Mouse (Mus musculus): ENCODE data around the gene Jund.

The Jund gene

DNA sequence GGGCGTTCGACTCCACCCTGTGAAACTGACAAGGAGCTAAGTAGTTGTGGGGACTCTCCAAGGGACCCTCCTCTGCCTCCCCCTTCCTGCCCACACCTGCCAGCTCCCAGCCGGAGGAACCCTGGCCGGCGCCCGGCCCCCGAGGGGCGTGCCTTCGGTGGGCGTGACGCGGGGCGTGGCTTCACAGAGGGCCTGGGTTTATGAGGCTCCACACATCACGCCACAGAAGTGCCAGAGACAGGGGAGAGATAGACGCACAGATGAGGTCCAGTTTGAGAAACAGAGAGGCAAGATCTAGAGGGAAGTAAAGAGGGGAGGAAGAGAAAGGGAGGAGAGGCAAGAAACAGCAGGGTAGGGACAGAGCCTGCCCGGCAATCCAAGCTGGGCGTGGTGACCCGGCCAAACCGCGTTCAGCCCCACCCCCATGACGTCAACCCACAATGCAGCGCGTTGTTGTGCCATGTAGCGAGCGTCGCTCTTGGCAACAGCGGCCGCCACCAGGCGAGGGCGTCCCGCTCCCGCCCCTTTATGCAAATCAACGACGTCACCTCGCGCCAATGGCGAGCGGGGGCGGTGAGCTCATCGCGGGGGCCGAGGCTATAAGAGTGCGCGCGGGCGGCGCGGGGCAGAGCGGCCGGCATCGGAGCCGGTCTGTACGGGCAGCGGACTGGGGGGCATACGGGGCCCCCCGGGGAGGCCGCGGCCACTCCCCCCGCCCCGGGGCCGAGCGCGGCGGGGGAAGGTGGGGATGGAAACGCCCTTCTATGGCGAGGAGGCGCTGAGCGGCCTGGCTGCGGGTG, at the start of gene Jund:
Gene Jund, plus strand, starts transcription at position 640 of the 800 bp plus-strand sequence.
- CTCF ChIA-PET = interaction anchor here in 3 of 4 experiments (0.5 to 7.5 kb wide), 28 partner anchors 18 to 743 kb away, joined by 3 to 93 read pairs (median 4); partner anchors contain the start of genes Lsm4 (in 2 of the 3), Arrdc2 (in 1 of the 3) and Gm3336 (in 1 of the 3)
- POLR2A ChIA-PET = interaction anchor here (0.5 to 24.5 kb wide), 289 partner anchors 10 to 1635 kb away, joined by 3 to 1467 read pairs (median 5); partner anchors contain the start of genes Arrdc2 (in 4 of the 4), Lsm4 (in 4 of the 4), Ell (in 3 of the 4) and Fkbp8 (in 3 of the 4)

DNA sequence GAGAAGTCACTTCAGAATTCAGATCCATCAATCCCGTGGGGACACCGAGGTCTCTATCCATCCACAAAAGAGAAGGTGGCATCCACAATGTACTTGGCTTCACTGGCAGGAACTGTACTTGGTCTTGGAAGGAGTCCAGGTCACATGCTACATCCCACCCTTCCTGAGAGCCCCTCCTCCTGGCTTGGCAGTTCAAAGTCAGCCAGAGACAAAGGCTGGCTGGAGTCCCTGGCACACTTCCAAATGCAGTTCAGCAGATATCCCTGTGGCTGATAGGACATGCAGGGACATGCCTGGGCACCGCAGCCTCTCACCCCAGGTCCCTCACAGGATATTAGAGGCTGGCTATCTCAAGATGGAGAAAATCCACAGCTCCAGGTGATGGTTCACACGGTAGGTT, 49.4 kb upstream of the Jund start:
- POLR2A ChIA-PET = interaction anchor here in 3 of 4 experiments (0.6 to 32.6 kb wide), 45 partner anchors 2 to 717 kb away, joined by 3 to 1017 read pairs (median 6); partner anchors contain the start of genes Gdf15 (in 3 of the 3), Jund (in 3 of the 3), Lsm4 (in 3 of the 3) and Pgpep1 (in 3 of the 3)
- CTCF ChIA-PET = interaction anchor here in 2 of 4 experiments (0.6 to 21.5 kb wide), 9 partner anchors 18 to 241 kb away, joined by 3 to 206 read pairs (median 5); partner anchors contain the start of genes Lsm4 (in 1 of the 2) and Ssbp4 (in 1 of the 2)

DNA sequence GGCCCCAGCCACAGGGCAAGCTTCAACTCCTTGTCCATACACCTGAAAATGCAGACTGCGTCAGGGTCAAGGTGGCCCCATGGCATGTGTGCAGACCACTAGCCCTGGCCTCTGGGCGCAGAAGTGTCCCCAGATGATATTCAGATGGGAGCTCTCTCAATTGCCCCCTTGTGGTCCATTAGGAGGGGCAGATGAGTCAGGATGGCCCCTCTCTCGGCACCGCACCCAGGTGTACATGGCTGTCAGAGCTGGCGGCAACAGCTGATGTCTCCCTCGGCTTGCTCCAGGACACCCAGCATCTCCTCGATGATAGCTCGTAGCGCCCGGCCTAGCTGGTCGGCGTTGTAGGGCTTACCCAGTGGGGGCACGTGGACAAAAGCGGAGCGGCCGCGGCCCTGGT, 48.4 kb upstream of the Jund start:
- POLR2A ChIA-PET = interaction anchor here (0.6 to 32.6 kb wide), 65 partner anchors 3 to 716 kb away, joined by 3 to 1017 read pairs (median 5); partner anchors contain the start of genes Arrdc2 (in 3 of the 4), Gdf15 (in 3 of the 4), Jund (in 3 of the 4) and Lsm4 (in 3 of the 4)
- CTCF ChIA-PET = interaction anchor here (0.5 to 21.5 kb wide), 24 partner anchors 9 to 1035 kb away, joined by 3 to 206 read pairs (median 4); partner anchors contain the start of genes Lsm4 (in 2 of the 4) and Pgpep1 (in 1 of the 4)

DNA sequence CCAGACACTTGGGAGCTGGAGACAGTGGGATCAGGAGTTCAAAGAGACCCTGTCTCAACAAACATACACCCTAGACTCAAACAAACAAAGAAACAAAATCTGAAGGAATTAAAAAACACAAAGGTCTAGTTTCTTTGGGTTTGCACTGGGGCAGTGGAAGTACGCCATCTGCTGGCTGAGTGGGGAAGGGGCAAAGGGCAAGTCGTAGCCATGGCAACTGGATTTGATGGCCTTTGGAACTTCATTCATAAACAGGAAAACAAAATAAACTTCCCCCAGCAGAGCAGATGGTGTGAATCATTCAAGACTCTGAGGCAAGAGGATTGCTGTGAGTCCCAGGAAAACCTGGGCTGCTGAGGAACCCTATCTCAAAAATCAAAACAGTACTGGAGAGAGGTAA, 45.5 kb upstream of the Jund start:
- CTCF ChIA-PET = interaction anchor here (0.5 to 21.5 kb wide), 11 partner anchors 10 to 367 kb away, joined by 3 to 206 read pairs (median 5); partner anchors contain the start of gene Lsm4 (in 1 of the 4)
- POLR2A ChIA-PET = interaction anchor here (0.6 to 27.2 kb wide), 13 partner anchors 15 to 920 kb away, joined by 3 to 1017 read pairs (median 6); partner anchors contain the start of genes Gdf15 (in 2 of the 4), Jund (in 2 of the 4), Lsm4 (in 2 of the 4) and Ssbp4 (in 2 of the 4)

DNA sequence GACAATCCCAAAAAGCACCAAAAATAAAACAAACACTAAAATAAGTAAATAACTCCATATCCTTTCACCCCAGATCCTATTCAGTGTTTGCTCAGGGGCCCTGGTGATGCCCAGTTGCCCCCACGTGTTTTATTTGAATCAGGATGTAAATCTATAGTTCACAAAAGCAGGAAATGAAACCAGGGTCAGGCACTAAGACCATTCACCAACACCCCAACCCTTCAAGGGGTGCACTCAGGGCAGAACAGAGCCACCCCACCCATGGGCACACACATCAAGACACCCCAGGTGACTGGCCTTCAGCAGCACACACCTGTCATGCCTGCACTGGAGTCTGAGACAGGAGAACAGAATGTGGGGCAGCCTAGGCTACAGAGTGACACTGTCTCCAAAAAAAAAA, 44.6 kb upstream of the Jund start:
- POLR2A ChIA-PET = interaction anchor here (0.6 to 27.2 kb wide), 18 partner anchors 13 to 1483 kb away, joined by 3 to 1017 read pairs (median 4); partner anchors contain the start of genes Jund (in 2 of the 4), Lsm4 (in 2 of the 4), Ssbp4 (in 2 of the 4) and Gdf15 (in 1 of the 4)

DNA sequence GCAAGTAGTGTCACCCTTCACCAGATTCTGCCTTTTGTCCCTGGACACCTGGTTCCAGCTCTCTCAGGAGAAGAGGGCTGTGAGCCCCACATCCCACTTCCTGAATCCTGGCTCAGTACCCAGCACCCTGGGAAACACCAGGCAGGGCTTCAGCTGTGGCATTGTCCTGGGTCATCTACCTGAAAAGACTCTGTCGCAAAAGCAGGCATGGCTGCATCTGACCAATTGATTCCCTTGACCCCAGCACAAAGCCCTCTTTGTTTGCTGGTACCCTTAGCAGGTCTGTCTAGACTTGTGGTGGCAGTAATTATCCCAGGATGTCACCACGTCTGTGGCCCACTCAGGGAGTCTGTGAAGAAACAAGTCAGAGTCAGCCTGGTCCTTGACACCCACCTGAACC, 43.3 kb upstream of the Jund start:
- POLR2A ChIA-PET = interaction anchor here in 3 of 4 experiments (0.9 to 27.2 kb wide), 11 partner anchors 7 to 137 kb away, joined by 3 to 1017 read pairs (median 38); partner anchors contain the start of genes Jund (in 2 of the 3), Lsm4 (in 2 of the 3) and Gdf15 (in 1 of the 3)
- CTCF ChIA-PET = interaction anchor here in 1 of 4 experiments (1.0 to 21.5 kb wide), 3 partner anchors 11 to 44 kb away, joined by 4 to 206 read pairs (median 7); no protein-coding TSS in a partner anchor

More for the DNA sequence above, 44.6 kb upstream of the Jund start:
- CTCF ChIA-PET = interaction anchor here in 2 of 4 experiments (0.6 to 21.5 kb wide), 6 partner anchors 11 to 42 kb away, joined by 5 to 206 read pairs (median 6); partner anchors contain the start of gene Lsm4 (in 1 of the 2)

DNA sequence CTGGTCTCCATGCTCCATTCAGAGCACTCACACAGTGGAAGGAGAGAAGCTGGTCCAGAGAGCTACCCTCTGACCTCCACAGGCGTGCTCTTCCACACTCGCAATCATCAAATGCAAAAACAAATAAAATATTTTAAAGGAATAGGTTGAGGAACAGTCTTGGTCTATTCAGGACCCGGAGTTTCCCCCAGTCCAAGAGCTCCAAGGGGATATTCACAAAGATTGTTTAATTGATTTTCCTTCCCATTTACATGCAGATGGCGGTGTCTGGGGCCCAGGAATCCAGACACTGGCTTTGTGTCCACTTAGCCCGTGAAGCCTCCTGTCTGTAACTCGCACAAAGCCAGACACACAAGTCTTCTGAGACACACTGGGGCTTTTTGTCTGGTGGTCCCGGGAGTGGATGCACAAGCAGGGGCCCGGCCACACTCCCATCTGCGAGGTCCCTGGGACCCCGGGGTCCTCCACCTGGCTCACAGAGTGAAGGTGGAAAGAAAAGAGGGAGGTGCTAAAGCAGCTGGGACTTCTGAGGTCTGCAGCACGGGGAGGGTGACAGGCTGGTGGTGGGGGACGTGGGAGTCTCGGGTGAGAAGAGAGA, 42.5 kb upstream of the Jund start:
- ChIA-PET POLR2A (interaction anchor here (0.5 to 27.2 kb wide), 20 partner anchors 8 to 183 kb away, joined by 3 to 1017 read pairs (median 9); partner anchors contain the start of genes Jund (in 3 of the 4), Lsm4 (in 3 of the 4), Arrdc2 (in 1 of the 4) and Gdf15 (in 1 of the 4)), CTCF (interaction anchor here in 3 of 4 experiments (0.6 to 21.5 kb wide), 5 partner anchors 10 to 46 kb away, joined by 3 to 206 read pairs (median 12); no protein-coding TSS in a partner anchor)

DNA sequence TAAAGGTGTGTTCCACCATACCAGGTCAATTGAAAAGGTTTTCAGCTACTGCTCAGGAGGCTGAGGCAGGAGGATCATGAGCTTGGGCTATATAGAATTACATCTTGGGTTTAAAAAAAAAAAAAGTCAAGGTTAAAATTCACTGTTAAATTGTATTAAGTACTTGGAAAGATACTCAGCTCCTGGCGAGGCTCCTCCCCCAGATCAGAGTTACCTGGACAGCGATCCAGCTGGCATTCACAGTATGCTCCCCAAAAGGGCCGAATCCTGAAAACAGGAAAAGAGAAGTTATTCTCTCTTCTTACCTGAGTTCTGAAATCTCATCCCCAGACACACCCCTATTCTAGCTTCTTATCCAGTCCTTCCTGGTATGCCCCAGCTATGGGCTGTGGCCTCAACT, 41.5 kb upstream of the Jund start:
- CTCF ChIA-PET = interaction anchor here in 3 of 4 experiments (0.7 to 21.5 kb wide), 7 partner anchors 14 to 76 kb away, joined by 3 to 206 read pairs (median 4); partner anchors contain the start of gene Lsm4 (in 1 of the 3)
- POLR2A ChIA-PET = interaction anchor here in 3 of 4 experiments (1.0 to 27.2 kb wide), 21 partner anchors 9 to 182 kb away, joined by 3 to 1017 read pairs (median 6); partner anchors contain the start of genes Jund (in 3 of the 3), Lsm4 (in 3 of the 3), Gdf15 (in 2 of the 3) and Arrdc2 (in 1 of the 3)

DNA sequence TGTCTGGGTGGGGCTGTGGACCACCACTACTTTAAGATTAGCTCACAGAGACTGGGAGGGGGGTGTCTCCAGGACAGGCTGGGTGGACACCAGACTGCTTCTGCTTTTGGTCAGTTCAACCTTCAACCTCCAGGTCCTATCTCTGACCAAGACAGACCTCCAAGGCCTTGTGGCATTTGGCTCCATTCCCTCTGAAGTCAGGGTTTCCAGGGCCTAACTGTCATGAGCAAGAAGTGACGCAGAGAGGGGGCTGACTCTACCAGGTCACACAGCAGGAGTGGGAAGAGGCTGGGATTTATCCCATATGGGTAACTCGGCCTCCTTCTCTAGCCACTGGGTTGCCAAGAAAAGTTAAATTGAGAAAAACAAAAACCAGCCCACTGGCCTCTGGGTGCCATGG, 41.0 kb upstream of the Jund start:
- POLR2A ChIA-PET = interaction anchor here in 3 of 4 experiments (0.6 to 27.2 kb wide), 20 partner anchors 9 to 181 kb away, joined by 3 to 1017 read pairs (median 10); partner anchors contain the start of genes Jund (in 3 of the 3), Lsm4 (in 3 of the 3), Gdf15 (in 2 of the 3) and Ssbp4 (in 2 of the 3)
- CTCF ChIA-PET = interaction anchor here in 2 of 4 experiments (0.7 to 21.5 kb wide), 5 partner anchors 14 to 75 kb away, joined by 3 to 206 read pairs (median 5); partner anchors contain the start of gene Lsm4 (in 1 of the 2)

DNA sequence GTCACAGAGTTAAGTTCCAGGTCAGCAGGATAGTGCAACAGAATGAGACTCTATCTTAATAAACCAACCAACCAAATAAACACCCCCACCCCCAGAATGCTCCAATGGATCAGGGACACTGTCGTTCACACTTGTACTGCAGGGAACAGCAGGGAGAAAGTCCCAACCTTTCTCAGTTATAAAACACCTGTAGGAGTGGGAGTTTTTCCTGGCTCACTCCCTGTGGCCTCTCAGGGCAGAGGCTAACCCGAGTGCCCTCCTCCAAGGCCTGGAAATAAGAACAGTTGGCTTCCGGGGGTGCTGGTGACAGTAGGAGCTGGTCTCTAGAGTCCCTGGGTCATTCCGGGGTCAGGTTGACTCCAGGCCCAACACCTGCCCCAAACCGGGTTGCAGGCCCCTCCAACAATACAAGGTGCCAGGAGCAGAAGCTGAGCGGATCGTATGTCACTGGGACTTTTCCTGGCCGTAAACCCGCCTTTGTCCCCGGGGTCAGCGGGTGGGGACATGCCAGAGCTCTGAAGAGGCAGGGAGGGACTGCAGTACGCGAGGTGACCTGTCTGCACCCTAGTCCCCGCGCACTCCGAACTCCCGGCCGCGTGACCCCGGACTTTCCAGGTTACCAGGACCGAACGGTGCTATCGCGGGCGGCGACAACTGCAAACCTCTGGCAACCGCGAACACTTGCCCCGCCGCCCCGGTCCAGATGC, 39.7 kb upstream of the Jund start:
- POLR2A ChIA-PET = interaction anchor here in 3 of 4 experiments (0.6 to 27.2 kb wide), 90 partner anchors 9 to 944 kb away, joined by 3 to 1017 read pairs (median 5); partner anchors contain the start of genes Jund (in 3 of the 3), Lsm4 (in 3 of the 3), Gm3336 (in 2 of the 3) and Lrrc25 (in 2 of the 3)
- CTCF ChIA-PET = interaction anchor here in 3 of 4 experiments (0.6 to 2.8 kb wide), 16 partner anchors 8 to 198 kb away, joined by 3 to 17 read pairs (median 4); partner anchors contain the start of genes Arrdc2 (in 1 of the 3) and Lsm4 (in 1 of the 3)

DNA sequence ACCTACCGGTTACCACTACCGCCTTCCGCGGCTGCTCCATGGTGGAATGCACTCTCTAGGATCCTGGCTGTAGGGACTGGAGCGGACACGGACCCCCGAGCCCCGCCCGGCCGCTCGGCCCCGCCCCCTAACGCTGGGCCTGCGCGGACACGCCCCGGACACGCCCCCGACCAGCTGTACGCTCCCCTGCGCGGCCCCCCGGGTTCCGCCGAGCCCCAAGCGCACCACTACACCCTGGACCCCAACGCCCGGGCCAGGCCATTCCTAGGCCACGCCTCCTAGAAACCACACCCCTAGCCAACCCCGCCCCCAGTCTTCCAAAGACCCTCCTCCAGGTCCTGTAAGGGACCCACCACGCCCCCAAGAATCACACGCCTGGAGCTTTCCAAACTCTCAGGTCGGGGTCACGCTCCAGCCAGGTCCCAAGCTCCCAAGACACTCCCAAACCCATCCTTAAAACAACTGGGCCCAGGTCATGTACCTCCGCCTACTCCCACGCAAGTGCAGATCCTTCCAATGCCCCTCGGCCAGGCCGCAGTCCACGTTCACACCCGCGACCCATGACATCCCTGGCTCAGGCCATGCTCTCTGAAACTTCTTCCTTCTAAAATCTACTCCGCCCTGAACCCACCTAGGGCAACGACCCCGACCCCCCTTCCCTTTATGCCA, 39.0 kb upstream of the Jund start:
- POLR2A ChIA-PET = interaction anchor here (0.5 to 27.2 kb wide), 102 partner anchors 9 to 1657 kb away, joined by 3 to 1017 read pairs (median 5); partner anchors contain the start of genes Jund (in 3 of the 4), Lsm4 (in 3 of the 4), Gm3336 (in 2 of the 4) and Lrrc25 (in 2 of the 4)
- CTCF ChIA-PET = interaction anchor here (0.6 to 2.8 kb wide), 24 partner anchors 9 to 288 kb away, joined by 3 to 17 read pairs (median 4); partner anchors contain the start of genes Arrdc2 (in 1 of the 4) and Lsm4 (in 1 of the 4)

DNA sequence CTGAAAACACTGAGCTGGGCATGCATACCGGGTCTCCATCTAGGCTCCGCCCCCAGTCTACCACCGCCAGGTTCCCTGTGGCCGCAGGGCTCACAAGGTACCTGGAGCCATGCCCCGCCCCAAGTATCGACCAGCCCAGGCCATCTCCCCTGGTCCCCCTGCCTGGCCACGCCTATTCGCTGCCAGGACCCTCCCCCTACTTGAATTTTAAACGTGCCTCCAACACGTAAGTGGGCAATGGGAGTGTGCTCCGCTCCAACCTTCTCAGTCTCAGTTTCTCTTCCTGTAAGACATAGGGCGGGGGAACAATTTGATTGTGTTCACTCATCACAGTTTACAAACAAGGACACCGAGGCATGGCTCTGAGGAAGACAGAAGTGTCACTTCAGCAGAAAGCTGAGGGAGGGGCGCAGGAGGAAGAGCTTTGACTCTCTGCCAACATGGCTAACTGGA, 38.5 kb upstream of the Jund start, which contains the start of gene Pgpep1:
Gene Pgpep1, minus strand, starts transcription at position 116 of the 453 bp plus-strand sequence.
- CTCF ChIA-PET = interaction anchor here in 3 of 4 experiments (0.6 to 2.8 kb wide), 20 partner anchors 8 to 289 kb away, joined by 3 to 17 read pairs (median 4); partner anchors contain the start of gene Lsm4 (in 1 of the 3)
- POLR2A ChIA-PET = interaction anchor here (0.5 to 27.2 kb wide), 92 partner anchors 8 to 1656 kb away, joined by 3 to 1017 read pairs (median 5); partner anchors contain the start of genes Jund (in 3 of the 4), Lsm4 (in 3 of the 4), Lrrc25 (in 2 of the 4) and Arrdc2 (in 1 of the 4)

DNA sequence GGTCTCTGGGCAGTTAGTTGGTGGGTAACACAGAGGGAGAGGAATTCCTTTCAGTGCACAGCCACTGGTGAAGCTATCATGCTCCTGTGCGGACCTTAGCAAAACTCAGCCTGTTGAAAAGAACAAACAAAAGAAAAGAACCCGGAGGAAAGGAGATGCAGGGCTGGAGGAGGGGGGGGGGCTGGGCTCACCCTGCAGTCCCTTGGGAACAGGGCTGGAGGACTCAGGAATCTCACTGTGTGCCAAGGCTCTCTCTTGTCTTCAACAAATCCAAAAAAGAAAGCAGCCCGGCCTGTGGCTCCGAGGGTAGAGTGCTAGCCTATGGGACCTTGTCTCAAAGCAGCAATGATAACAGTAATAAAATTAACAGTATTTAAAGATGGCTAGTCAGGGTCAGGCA, 35.1 kb upstream of the Jund start:
- POLR2A ChIA-PET = interaction anchor here in 2 of 4 experiments (1.5 to 7.6 kb wide), 7 partner anchors 8 to 35 kb away, joined by 3 to 164 read pairs (median 8); partner anchors contain the start of genes Jund (in 2 of the 2) and Lsm4 (in 2 of the 2)

DNA sequence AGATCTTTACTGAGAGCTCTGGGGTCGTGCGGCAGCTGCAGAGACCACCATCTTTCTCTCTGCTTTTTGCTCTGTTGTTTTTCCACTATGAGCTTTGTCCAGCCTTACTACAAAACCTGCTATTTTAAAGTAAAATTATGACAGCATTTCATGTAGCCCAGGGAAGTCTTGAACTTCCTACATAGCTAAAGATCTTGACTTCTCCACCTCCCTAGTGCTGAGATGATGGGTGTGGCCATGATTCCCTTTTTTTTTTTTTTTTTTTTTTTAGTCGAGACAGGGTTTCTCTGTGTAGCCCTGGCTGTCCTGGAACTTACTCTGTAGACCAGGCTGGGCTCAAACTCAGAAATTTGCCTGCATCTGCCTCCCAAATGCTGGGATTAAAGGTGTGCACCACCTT, 34.1 kb upstream of the Jund start:
- POLR2A ChIA-PET = interaction anchor here (0.5 to 7.6 kb wide), 13 partner anchors 8 to 391 kb away, joined by 3 to 164 read pairs (median 4); partner anchors contain the start of genes Jund (in 3 of the 4) and Lsm4 (in 2 of the 4)
- CTCF ChIA-PET = interaction anchor here in 2 of 4 experiments (0.6 to 1.2 kb wide), 2 partner anchors 8 to 330 kb away, joined by 6 to 9 read pairs; partner anchors contain the start of gene Lsm4 (in 1 of the 2)

More for the DNA sequence above, 35.1 kb upstream of the Jund start:
- CTCF ChIA-PET = no interaction called here

DNA sequence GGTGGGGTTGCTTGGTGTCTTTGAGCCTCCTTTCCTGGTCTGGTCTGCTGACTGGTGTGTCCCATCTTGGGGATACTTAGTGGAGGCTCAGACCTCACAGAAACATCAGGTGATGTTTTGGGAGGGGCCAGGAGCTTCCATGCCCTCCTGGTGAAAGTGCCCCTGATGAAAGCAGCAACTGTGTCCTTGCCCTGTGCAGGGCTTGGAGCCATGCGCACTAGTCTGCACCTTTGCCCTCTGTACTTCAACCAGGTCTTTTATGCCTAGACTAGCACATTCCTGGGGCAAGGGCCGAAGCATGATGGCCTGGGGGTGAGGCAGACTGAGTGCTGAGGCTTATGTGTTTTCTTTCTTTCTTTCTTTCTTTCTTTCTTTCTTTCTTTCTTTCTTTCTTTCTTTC, 33.1 kb upstream of the Jund start:
- ChIA-PET CTCF (no interaction called here), POLR2A (interaction anchor here in 2 of 4 experiments (0.9 to 11.3 kb wide), 16 partner anchors 9 to 198 kb away, joined by 3 to 164 read pairs (median 8); partner anchors contain the start of genes Jund (in 2 of the 2), Kcnn1 (in 1 of the 2) and Lsm4 (in 1 of the 2))
